ENCODE assay signal across 18 mouse cellular contexts in genomic region chr1:81522929-81523328, GRCm38 (mm10).
DNase-seq lines count a peak whose midpoint lies in the region; ATAC-seq lines count a peak whose summit lies in the region.
"Had no signal": no experiment of that assay in that cellular context is flagged by ENCODE, and none has a peak within 500 bp of the region (broad histone marks: within the 10 kb centered on the region; RNA-seq: fewer than 3 reads in every experiment).

No protein-coding gene starts in this region.

- WGBS in hindbrain, embryonic 15.5 days, result 44% methylated on average over 3 of the region's 3 CpGs
- 23% methylated on average over 3 of the region's 3 CpGs for WGBS in neural tube, embryonic 13.5 days
- 83% methylated on average over 3 of the region's 3 CpGs for WGBS in kidney, embryonic 16.5 days

- no peak overlapping the region for H3K4me2 ChIP-seq in hindbrain, embryonic 15.5 days
- H3K4me2 ChIP-seq in neural tube, embryonic 13.5 days, result no peak overlapping the region
- H3K4me2 ChIP-seq in kidney, embryonic 16.5 days (replicated peaks; ENCODE audit: low read depth, low read length), result no peak overlapping the region
- H3K4me2 ChIP-seq: heart, embryonic 12.5 days; limb, embryonic 15.5 days had no signal

- no peak overlapping the region for H3K9ac ChIP-seq in hindbrain, embryonic 15.5 days
- H3K9ac ChIP-seq in neural tube, embryonic 13.5 days, result no peak overlapping the region
- no peak overlapping the region for H3K9ac ChIP-seq in kidney, embryonic 16.5 days (replicated peaks; ENCODE audit: low read length)
- H3K9ac ChIP-seq: heart, embryonic 12.5 days; limb, embryonic 15.5 days had no signal

- peak; percentile 81 for ATAC-seq in hindbrain, embryonic 15.5 days (ENCODE audit: low FRiP score, low read depth)
- peak; percentile 47; the same call in 1 of the 2 replicates for ATAC-seq in neural tube, embryonic 13.5 days (ENCODE audit: low read depth)
- ATAC-seq in kidney, embryonic 16.5 days (ENCODE audit: low FRiP score, low TSS enrichment), result no peak

- DNase-seq in cerebellum, postnatal 10 days, result peak; percentile 40 to 50
- DNase-seq in cerebellum, adult 18-20 months, result no peak
- peak; percentile 6 for DNase-seq in left cerebral cortex, postnatal 4 days
- DNase-seq in left cerebral cortex, postnatal 25 days (ENCODE audit: low spot score in 2 of 2), result no peak
- DNase-seq in heart, postnatal 10 days, result no peak
- DNase-seq: cerebellum, adult 11 months; heart, postnatal 4 days; kidney, adult 11 months; kidney, postnatal 25 days; lung, adult 2 months; lung, postnatal 4 days; midbrain, embryonic 14.5 days had no signal

- no peak overlapping the region for H3K4me3 ChIP-seq in hindbrain, embryonic 15.5 days
- no peak overlapping the region for H3K4me3 ChIP-seq in neural tube, embryonic 13.5 days
- H3K4me3 ChIP-seq in kidney, embryonic 16.5 days (ENCODE audit: low read length), result no peak overlapping the region
- H3K4me3 ChIP-seq: heart, embryonic 12.5 days; limb, embryonic 15.5 days had no signal

- peaks cover 6% of the 10 kb centered on the region for H3K4me1 ChIP-seq in hindbrain, embryonic 15.5 days (replicated peaks)
- peaks cover 25% of the 10 kb centered on the region for H3K4me1 ChIP-seq in neural tube, embryonic 13.5 days (replicated peaks)
- H3K4me1 ChIP-seq in kidney, embryonic 16.5 days (ENCODE audit: insufficient read depth, low read length), result no peaks in the 10 kb centered on the region
- H3K4me1 ChIP-seq: heart, embryonic 12.5 days had no signal

- no peaks in the 10 kb centered on the region for H3K27me3 ChIP-seq in hindbrain, embryonic 15.5 days
- H3K27me3 ChIP-seq in neural tube, embryonic 13.5 days, result no peaks in the 10 kb centered on the region
- H3K27me3 ChIP-seq in kidney, embryonic 16.5 days (ENCODE audit: insufficient read depth, low read length), result no peaks in the 10 kb centered on the region
- H3K27me3 ChIP-seq: CH12.LX; heart, embryonic 12.5 days; limb, embryonic 15.5 days had no signal

- H3K36me3 ChIP-seq in hindbrain, embryonic 15.5 days, result no peaks in the 10 kb centered on the region
- H3K36me3 ChIP-seq in neural tube, embryonic 13.5 days, result no peaks in the 10 kb centered on the region
- no peaks in the 10 kb centered on the region for H3K36me3 ChIP-seq in kidney, embryonic 16.5 days (ENCODE audit: insufficient read depth, low read length)
- H3K36me3 ChIP-seq: heart, embryonic 12.5 days; limb, embryonic 15.5 days had no signal

- no peaks in the 10 kb centered on the region for H3K9me3 ChIP-seq in hindbrain, embryonic 15.5 days
- no peaks in the 10 kb centered on the region for H3K9me3 ChIP-seq in neural tube, embryonic 13.5 days
- no peaks in the 10 kb centered on the region for H3K9me3 ChIP-seq in kidney, embryonic 16.5 days (ENCODE audit: low read length)
- H3K9me3 ChIP-seq: heart, embryonic 12.5 days; limb, embryonic 15.5 days had no signal

- intact Hi-C loops in left cerebral cortex, postnatal 4 days (cut with DNase I), result no loop called here
- intact Hi-C loops in left cerebral cortex, postnatal 25 days (cut with DNase I), result no loop called here
- intact Hi-C loops in heart, postnatal 10 days (cut with DNase I), result no loop called here

- no peak overlapping the region for H3K27ac ChIP-seq in hindbrain, embryonic 15.5 days (replicated peaks)
- H3K27ac ChIP-seq in neural tube, embryonic 13.5 days (replicated peaks), result no peak overlapping the region
- H3K27ac ChIP-seq in kidney, embryonic 16.5 days (ENCODE audit: low read length), result no peak overlapping the region
- H3K27ac ChIP-seq: limb, embryonic 15.5 days had no signal

Comparison
In these comparisons a context has a peak if more than half of its experiments do, and no peak if none do; other contexts are left out.
1. DNase-seq: peak in cerebellum, postnatal 10 days (2 of 2) and left cerebral cortex, postnatal 4 days (single experiment); none in cerebellum, adult 18-20 months (0 of 2), left cerebral cortex, postnatal 25 days (0 of 2) and heart, postnatal 10 days (0 of 2).